8 mouse cellular contexts compared by ENCODE assay signal in genomic region chr11:45955127-45955627, GRCm38 (mm10). TPM values are rescaled to one million over a fixed set of nuclear protein-coding genes. Genes with fewer than 3 reads are reported as not detected.
DNase-seq lines count a peak whose midpoint lies in the region; ATAC-seq and TF ChIP-seq lines count a peak whose summit lies in the region.

Thg1l (minus strand) TSS chr11:45955494.

- ATAC-seq in Patski, result peak; percentile 96
- peak; percentile 99 for ATAC-seq in hindbrain, embryonic 14.5 days (ENCODE audit: low FRiP score)

- CTCF ChIA-PET in Patski (lab: Charles Lee), result interaction anchor here (2.8 kb wide), 1 partner anchor 10 kb away, joined by 21 read pairs; the partner anchor contains the start of gene Lsm11

- H3K9me3 ChIP-seq in hindbrain, embryonic 14.5 days (ENCODE audit: control insufficient read depth, low read length), result no peaks in the 10 kb centered on the region

- no peaks in the 10 kb centered on the region for H3K27me3 ChIP-seq in Patski
- no peaks in the 10 kb centered on the region for H3K27me3 ChIP-seq in hindbrain, embryonic 14.5 days (ENCODE audit: control insufficient read depth, insufficient read depth, low read length)

- in situ Hi-C loops in Patski (cut with MboI; ENCODE audit: low pct_unique_long_range_greater_than_20kb), result loop anchor here (5.0 kb wide), 1 partner anchor 252 kb away; no protein-coding TSS in a partner anchor

- peak; percentile 64 for DNase-seq in Patski (ENCODE audit: low read depth, low spot score)
- DNase-seq in cerebellum, postnatal 14 days, result peak; percentile 90 to 91
- DNase-seq in frontal cortex, postnatal 25 days (ENCODE audit: low spot score in 2 of 2), result peak; percentile 84 to 86
- DNase-seq in hindbrain, embryonic 14.5 days (ENCODE audit: low spot score), result peak; percentile 95
- DNase-seq in layer of hippocampus, postnatal 36 days, result peak; percentile 92 to 93
- DNase-seq in lung, postnatal 36 days, result peak; percentile 96
- peak; percentile 97 for DNase-seq in retina, postnatal 1 day
- DNase-seq in urinary bladder, adult 18-20 months (ENCODE audit: low spot score in 2 of 2), result peak; percentile 85 to 88

- H3K9ac ChIP-seq in hindbrain, embryonic 14.5 days, result peak within 1 kb of the TSS; percentile 54

- peaks cover 22% of the 10 kb centered on the region for H3K36me3 ChIP-seq in hindbrain, embryonic 14.5 days (replicated peaks; ENCODE audit: control insufficient read depth, insufficient read depth)

- H3K4me1 ChIP-seq in hindbrain, embryonic 14.5 days (replicated peaks; ENCODE audit: control insufficient read depth, insufficient read depth, low read length), result peaks cover 4% of the 10 kb centered on the region

- H3K4me3 ChIP-seq in hindbrain, embryonic 14.5 days (replicated peaks; ENCODE audit: low read length), result peak within 1 kb of the TSS; percentile 57

- H3K27ac ChIP-seq in hindbrain, embryonic 14.5 days, result peak within 1 kb of the TSS; percentile 43; the same call in 1 of the 2 replicates

- under 1% methylated on average over 32 of the region's 32 CpGs for WGBS in hindbrain, embryonic 14.5 days

- POLR2A ChIA-PET in Patski (lab: Charles Lee), result interaction anchor here (1.1 kb wide), 1 partner anchor 9 kb away, joined by 4 read pairs; no protein-coding TSS in a partner anchor

- peak within 1 kb of the TSS; percentile 44 for H3K4me2 ChIP-seq in hindbrain, embryonic 14.5 days (replicated peaks)

- TF ChIP-seq CTCF in Patski (IDR thresholded peaks at IDR 0.05), result no peak

RNA-seq across cellular contexts. Expression of gene Thg1l, which starts in this region (rescaled TPM):
- polyA plus RNA-seq in Patski (2021), result 9.6 TPM
- 8.7 and 9.4 TPM in 2 replicates for polyA plus RNA-seq in hindbrain, embryonic 14.5 days (2014; fragmentation: Nextera tagmentation; extraction: Ambion mirVana)
- total RNA-seq in layer of hippocampus, postnatal 36 days (2021), result 10 to 100 TPM in 1 of 2 experiments, 1 to 10 TPM in 1; 9.6 to 10.4 TPM

Comparison
In these comparisons a context has a peak if more than half of its experiments do, and no peak if none do; other contexts are left out.
1. Peak in every context shown above with its lines: DNase-seq, ATAC-seq, H3K4me3 ChIP-seq and H3K27ac ChIP-seq.